Mouse (Mus musculus) hindbrain, embryonic 14.5 days (tissue): ENCODE measurements around the gene 2310039H08Rik. TPM values are rescaled to one million over a fixed set of nuclear protein-coding genes. Genes with fewer than 3 reads are reported as not detected.

Source experiments
- ATAC-seq: fragments of 200-750 bp; cut with Nextera tagmentation; 2 replicates; pipeline ENCODE4 v1.8.0; 2017; ENCODE audit warnings: moderate number of reproducible peaks, mild to moderate bottlenecking, moderate TSS enrichment, moderate library complexity; ENCODE audit not compliant: low FRiP score
- DNase-seq: peaks from one replicate; pipeline ENCODE4 v3.0.0-alpha.2; 2015; ENCODE audit warnings: low spot score
- H3K27ac ChIP-seq: fragments of 300-500 bp; sonication (generic); 2 replicates; pipeline ENCODE4 v1.5.1; 2014; ENCODE audit warnings: mild to moderate bottlenecking, moderate library complexity
- H3K27me3 ChIP-seq: fragments of 300-500 bp; sonication (generic); 2 replicates; pipeline ENCODE4 v1.6.1; 2014; ENCODE audit warnings: mild to moderate bottlenecking, low read length, mixed read lengths; ENCODE audit not compliant: control insufficient read depth, insufficient read depth
- H3K36me3 ChIP-seq: fragments of 300-500 bp; sonication (generic); replicated peaks from 2 replicates; pipeline ENCODE4 v1.6.1; 2014; ENCODE audit not compliant: control insufficient read depth, insufficient read depth
- H3K4me1 ChIP-seq: fragments of 300-500 bp; sonication (generic); replicated peaks from 2 replicates; pipeline ENCODE4 v1.6.1; 2014; ENCODE audit warnings: antibody characterized with exemption, low read length, mixed read lengths; ENCODE audit not compliant: control insufficient read depth, insufficient read depth
- H3K4me2 ChIP-seq: fragments of 300-500 bp; sonication (generic); replicated peaks from 2 replicates; pipeline ENCODE4 v1.6.1; 2014; ENCODE audit warnings: mild to moderate bottlenecking, moderate library complexity
- H3K4me3 ChIP-seq: fragments of 300-500 bp; sonication (generic); replicated peaks from 2 replicates; pipeline ENCODE4 v1.5.1; 2014; ENCODE audit warnings: mild to moderate bottlenecking, low read length
- H3K9ac ChIP-seq: fragments of 300-500 bp; sonication (generic); 2 replicates; pipeline ENCODE4 v1.6.1; 2014
- H3K9me3 ChIP-seq: fragments of 300-500 bp; sonication (generic); 2 replicates; pipeline ENCODE4 v1.6.1; 2016; ENCODE audit warnings: low read length; ENCODE audit not compliant: control insufficient read depth
- WGBS: fragments of 180-500 bp; shearing (Covaris S2); extraction: QIAGEN DNeasy Blood & Tissue Kit; methylation state at CpG from one replicate; pipeline ENCODE4 v1.1.7; 2014; 5-methylcytosine and 5-hydroxymethylcytosine counted together
- polyA plus RNA-seq: library from polyadenylated mRNA; unstranded; fragments of >200 nt; fragmentation: Nextera tagmentation; extraction: Ambion mirVana; gene quantifications from 2 replicates; pipeline ENCODE4 v1.2.1, GENCODE M21; 2014

The 2310039H08Rik gene
- polyA plus RNA-seq, 1 experiment from 2014 or later: 68.5 TPM

- no peak for DNase-seq
- Histone ChIP-seq H3K9me3 (no peaks in the 10 kb centered on the region), H3K27ac (peak overlapping the region; percentile 81), H3K27me3 (no peaks in the 10 kb centered on the region), H3K4me1 (peaks cover 19% of the 10 kb centered on the region), H3K4me2 (peak overlapping the region; percentile 97), H3K9ac (peak overlapping the region; percentile 84), H3K36me3 (peaks cover 30% of the 10 kb centered on the region), H3K4me3 (peak overlapping the region; percentile 90)
- no peak; the same call in 1 of the 2 replicates for ATAC-seq
- WGBS: 10% methylated on average over 5 of the region's 5 CpGs
Measured at GRCm38 (mm10) chr17:46772038-46772403, 414 bp upstream of the 2310039H08Rik start.

- WGBS: 12% methylated on average over 19 of the region's 20 CpGs
- Histone ChIP-seq H3K4me3 (peak overlapping the region; percentile 90), H3K4me1 (peaks cover 19% of the 10 kb centered on the region), H3K27ac (peak overlapping the region; percentile 81; the same call in 1 of the 2 replicates), H3K36me3 (peaks cover 45% of the 10 kb centered on the region), H3K4me2 (peak overlapping the region; percentile 97), H3K9me3 (no peaks in the 10 kb centered on the region), H3K9ac (peak overlapping the region; percentile 84), H3K27me3 (no peaks in the 10 kb centered on the region)
- ATAC-seq: no peak
- DNase-seq: no peak
Measured at GRCm38 (mm10) chr17:46773278-46774130, 1.1 kb downstream of the 2310039H08Rik start.

GRCm38 (mm10) chr17:46774131-46774472 lies 1.7 kb downstream of the 2310039H08Rik start:
- no peak for ATAC-seq
- no peak overlapping the region for H3K9ac ChIP-seq
- WGBS: 35% methylated on average over 2 of the region's 2 CpGs
- H3K27ac ChIP-seq: no peak overlapping the region
- no peak for DNase-seq
- H3K4me3 ChIP-seq: no peak overlapping the region
- no peaks in the 10 kb centered on the region for H3K9me3 ChIP-seq
- peaks cover 19% of the 10 kb centered on the region for H3K4me1 ChIP-seq
- no peaks in the 10 kb centered on the region for H3K27me3 ChIP-seq
- H3K4me2 ChIP-seq: peak overlapping the region; percentile 97; the same call in 1 of the 2 replicates
- peaks cover 51% of the 10 kb centered on the region for H3K36me3 ChIP-seq

GRCm38 (mm10) chr17:46775070-46775469 lies 2.6 kb downstream of the 2310039H08Rik start:
- no peaks in the 10 kb centered on the region for H3K27me3 ChIP-seq
- 95% methylated on average over 9 of the region's 9 CpGs for WGBS
- no peak overlapping the region for H3K4me2 ChIP-seq
- H3K4me3 ChIP-seq: no peak overlapping the region
- no peak overlapping the region for H3K9ac ChIP-seq
- H3K36me3 ChIP-seq: peaks cover 60% of the 10 kb centered on the region
- DNase-seq (no peak), ATAC-seq (no peak)
- no peaks in the 10 kb centered on the region for H3K9me3 ChIP-seq
- no peak overlapping the region for H3K27ac ChIP-seq
- peaks cover 19% of the 10 kb centered on the region for H3K4me1 ChIP-seq

- no peak overlapping the region for H3K4me3 ChIP-seq
- WGBS: 92% methylated on average over 3 of the region's 3 CpGs
Measured at GRCm38 (mm10) chr17:46776087-46776486, 3.7 kb downstream of the 2310039H08Rik start.

GRCm38 (mm10) chr17:46781876-46782275 lies 9.4 kb downstream of the 2310039H08Rik start:
- Histone ChIP-seq H3K9ac (peak overlapping the region; percentile 69), H3K9me3 (no peaks in the 10 kb centered on the region), H3K27me3 (no peaks in the 10 kb centered on the region), H3K36me3 (peaks cover 44% of the 10 kb centered on the region), H3K4me3 (peak overlapping the region; percentile 50), H3K27ac (peak overlapping the region; percentile 78), H3K4me2 (peak overlapping the region; percentile 76), H3K4me1 (peaks cover 9% of the 10 kb centered on the region)
- ATAC-seq: no peak
- whole genome bisulfite sequencing: 5% methylated on average over 11 of the region's 11 CpGs
- DNase-seq: no peak

More at GRCm38 (mm10) chr17:46776087-46776486, 3.7 kb downstream of the 2310039H08Rik start:
- Histone ChIP-seq H3K27ac (no peak overlapping the region), H3K4me1 (peaks cover 21% of the 10 kb centered on the region), H3K9ac (no peak overlapping the region), H3K27me3 (no peaks in the 10 kb centered on the region), H3K4me2 (no peak overlapping the region), H3K36me3 (peaks cover 71% of the 10 kb centered on the region), H3K9me3 (no peaks in the 10 kb centered on the region)
- ATAC-seq (no peak), DNase-seq (no peak)

- no peaks in the 10 kb centered on the region for H3K27me3 ChIP-seq
- H3K4me1 ChIP-seq: peaks cover 9% of the 10 kb centered on the region
- no peaks in the 10 kb centered on the region for H3K9me3 ChIP-seq
- ATAC-seq (peak; percentile 96), DNase-seq (peak; percentile 92)
- under 1% methylated on average over 44 of the region's 44 CpGs for WGBS
- peak within 1 kb of the TSS; percentile 78 for H3K27ac ChIP-seq
- peak within 1 kb of the TSS; percentile 50 for H3K4me3 ChIP-seq
- peaks cover 37% of the 10 kb centered on the region for H3K36me3 ChIP-seq
- H3K4me2 ChIP-seq: peak within 1 kb of the TSS; percentile 76
- peak within 1 kb of the TSS; percentile 69 for H3K9ac ChIP-seq
Measured at GRCm38 (mm10) chr17:46782341-46783221, 10.1 kb downstream of the 2310039H08Rik start, which contains the start of gene Rpl7l1. Gene Rpl7l1 (minus strand): TSS chr17:46782672.

GRCm38 (mm10) chr17:46783222-46783565 lies 10.8 kb downstream of the 2310039H08Rik start:
- Histone ChIP-seq H3K27me3 (no peaks in the 10 kb centered on the region), H3K4me2 (peak overlapping the region; percentile 76), H3K4me1 (peaks cover 9% of the 10 kb centered on the region), H3K9me3 (no peaks in the 10 kb centered on the region), H3K4me3 (peak overlapping the region; percentile 50), H3K36me3 (peaks cover 31% of the 10 kb centered on the region), H3K9ac (no peak overlapping the region), H3K27ac (peak overlapping the region; percentile 78; the same call in 1 of the 2 replicates)
- WGBS: 83% methylated on average over 2 of the region's 2 CpGs
- DNase-seq (no peak), ATAC-seq (0 out of 2 replicates have a peak, but pooled peaks have one; percentile 1)

GRCm38 (mm10) chr17:46786952-46787351 lies 14.5 kb downstream of the 2310039H08Rik start:
- no peak overlapping the region for H3K27ac ChIP-seq
- ATAC-seq (no peak), DNase-seq (no peak)
- no peak overlapping the region for H3K4me2 ChIP-seq
- H3K4me3 ChIP-seq: no peak overlapping the region
- H3K36me3 ChIP-seq: no peaks in the 10 kb centered on the region
- H3K4me1 ChIP-seq: no peaks in the 10 kb centered on the region
- no peaks in the 10 kb centered on the region for H3K27me3 ChIP-seq
- 98% methylated on average over 5 of the region's 5 CpGs for WGBS
- no peak overlapping the region for H3K9ac ChIP-seq
- H3K9me3 ChIP-seq: no peaks in the 10 kb centered on the region
